Mouse (Mus musculus) G1E-ER4 (cell line): ENCODE results near the gene Axin2. TPM values are rescaled to one million over a fixed set of nuclear protein-coding genes. Genes with fewer than 3 reads are reported as not detected.

Source experiments
- GATA1 ChIP-seq: IDR thresholded peaks from one replicate; pipeline ENCODE4 v1.8.0; 2012; ENCODE audit warnings: low read length, inconsistent platforms
- polyA plus RNA-seq: library from polyadenylated mRNA; stranded (reverse); fragments of >175 nt; gene quantifications from 2 replicates; pipeline ENCODE4 v1.2.3, GENCODE M21; 2012

Axin2 gene
- polyA plus RNA-seq, 1 experiment: not detected

DNA sequence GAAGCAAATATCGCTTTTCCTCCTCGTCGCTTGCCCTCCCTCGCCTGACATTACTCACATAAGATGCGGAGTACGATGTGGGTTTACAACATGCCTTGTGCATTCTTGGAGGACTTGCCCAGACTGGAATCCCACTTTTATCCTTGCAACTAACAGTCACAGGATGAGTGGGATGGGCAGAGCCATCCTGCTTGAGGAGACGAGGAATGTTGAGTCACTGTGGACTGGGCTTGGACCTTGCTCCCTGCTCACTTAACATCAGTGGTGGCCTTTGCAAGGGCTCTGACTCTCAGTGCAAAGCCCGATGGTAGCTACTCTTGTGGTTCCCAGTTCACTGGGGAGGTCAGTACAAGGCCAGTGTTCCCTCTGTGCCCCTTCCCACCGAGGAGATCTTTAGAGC, 22.1 kb upstream of the Axin2 start:
- TF ChIP-seq GATA1: no peak

DNA sequence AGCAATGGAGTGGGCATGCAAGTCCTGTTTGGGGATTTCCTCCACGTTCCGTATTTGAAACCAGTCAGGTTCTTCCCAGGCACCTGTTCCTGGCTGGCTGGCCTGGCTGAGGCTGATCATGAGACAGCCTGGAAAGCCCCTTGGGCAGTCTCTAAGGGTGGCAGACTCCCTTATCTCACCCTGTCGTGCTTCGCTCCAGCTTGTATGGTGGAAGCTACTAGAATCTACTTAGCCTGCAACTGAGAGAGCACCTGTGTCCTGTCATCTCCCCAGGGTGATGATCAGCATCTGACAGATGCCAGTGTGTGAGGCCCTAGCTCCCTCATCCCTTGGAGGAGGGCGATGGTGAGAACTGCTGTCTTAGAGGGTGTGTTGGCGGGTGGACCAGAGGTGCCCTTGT, 21.7 kb upstream of the Axin2 start:
- TF ChIP-seq GATA1: no peak

DNA sequence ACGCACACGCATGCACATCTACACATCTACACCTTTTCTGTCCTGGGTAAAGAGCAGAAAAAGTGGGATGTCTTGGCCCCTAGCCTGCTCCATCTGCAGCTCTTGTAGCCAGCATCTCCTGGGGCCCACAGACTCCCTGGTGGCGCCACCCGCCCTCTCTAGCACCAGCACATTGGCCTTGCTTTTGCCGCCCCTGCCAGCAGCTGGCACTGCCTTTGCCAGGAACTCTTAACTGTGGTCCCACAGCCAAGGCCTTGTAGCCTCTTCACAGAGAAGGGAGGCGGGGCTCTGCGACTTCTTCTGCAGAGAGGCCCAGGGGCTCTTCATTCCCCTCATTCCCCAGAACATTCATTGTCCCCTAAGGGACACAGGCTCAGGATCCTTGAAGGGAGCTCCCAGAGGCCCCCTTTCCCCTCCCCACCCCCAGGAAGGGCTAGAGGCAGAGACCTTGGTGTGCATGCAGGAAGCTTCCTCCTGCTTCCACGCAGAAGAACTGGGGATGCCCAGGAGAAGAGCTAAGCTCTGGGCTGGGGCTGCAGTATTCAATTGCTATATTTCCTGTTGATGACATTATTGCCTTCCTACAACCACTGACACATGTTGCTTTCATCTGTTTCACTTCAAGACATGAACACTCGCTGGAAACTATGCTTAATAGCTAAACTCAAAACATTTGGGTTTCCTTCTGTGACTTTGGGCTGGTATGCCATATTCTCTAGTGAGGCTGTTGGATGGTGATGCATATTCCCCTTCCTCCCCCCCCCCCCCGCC, 19.2 kb upstream of the Axin2 start:
- TF ChIP-seq GATA1: no peak

DNA sequence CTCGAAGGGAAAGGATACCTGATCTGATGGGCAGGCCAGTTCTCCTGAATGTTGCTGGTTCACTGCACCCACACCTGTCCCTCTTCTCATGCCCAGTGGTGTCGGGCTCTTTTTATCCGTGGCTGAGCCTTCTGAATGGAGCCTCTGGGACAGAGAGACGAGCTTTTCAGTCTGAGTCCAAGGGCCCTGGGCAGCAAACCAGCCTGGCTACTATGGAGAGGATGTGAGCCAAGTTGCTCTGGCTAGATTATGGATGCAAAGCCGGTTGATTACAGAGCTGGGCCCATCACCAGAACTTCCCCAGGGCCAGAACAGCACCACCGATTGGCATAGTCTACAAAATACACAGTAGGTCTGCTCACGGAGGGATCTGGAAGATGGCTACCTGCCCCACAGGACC, 18.5 kb upstream of the Axin2 start:
- TF ChIP-seq GATA1: no peak

DNA sequence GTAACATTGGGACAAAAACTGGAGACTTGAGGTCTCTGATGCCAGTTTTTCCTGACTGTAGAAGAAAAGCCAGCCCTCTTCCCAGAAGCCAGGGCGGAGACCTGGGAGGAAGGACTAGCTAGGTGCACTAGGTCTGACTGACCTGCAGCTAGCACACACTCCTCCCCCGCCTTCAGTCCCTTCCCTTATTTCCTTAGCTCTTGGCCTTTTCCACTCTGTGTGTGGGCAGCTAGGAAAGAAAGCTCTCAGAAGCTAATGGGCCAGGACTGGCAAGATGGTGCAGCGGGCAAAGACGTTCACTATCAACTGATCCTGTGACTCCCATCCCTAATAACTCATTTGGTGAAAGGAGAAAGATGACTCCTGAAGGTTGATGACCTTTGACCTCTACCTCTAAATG, 17.8 kb upstream of the Axin2 start:
- TF ChIP-seq GATA1: no peak

DNA sequence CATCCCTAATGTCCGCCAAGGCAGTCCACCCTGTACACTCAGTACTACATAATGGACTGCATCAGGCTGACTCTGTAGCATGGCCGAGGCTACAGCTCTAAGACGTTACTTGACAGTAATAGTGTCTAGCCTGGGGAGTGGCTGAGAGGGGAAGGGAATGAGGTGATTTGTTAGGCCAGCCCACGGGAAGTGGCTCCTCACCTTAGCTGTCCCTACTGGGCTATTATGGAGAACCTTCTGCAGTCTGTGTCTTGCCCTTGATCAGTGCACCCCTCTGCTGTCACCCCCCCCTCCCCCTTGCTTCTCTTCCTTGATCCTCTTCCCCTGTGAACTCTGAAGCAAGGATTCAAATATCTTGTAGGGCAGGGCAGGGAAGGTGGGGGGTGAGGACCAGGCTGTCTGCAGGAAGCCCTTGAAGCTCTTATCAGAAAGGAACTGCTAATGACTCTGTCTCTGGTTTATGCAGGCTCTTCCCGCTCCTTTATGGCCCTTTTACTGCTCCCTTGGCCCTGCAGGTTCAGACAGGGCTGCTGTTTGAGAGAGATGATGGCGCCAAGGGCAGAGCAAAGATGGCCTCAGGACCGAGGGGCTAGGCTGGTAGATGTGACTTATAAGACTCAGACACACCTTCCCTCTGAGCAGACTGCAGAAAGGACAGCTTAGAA, 13.4 kb upstream of the Axin2 start:
- no peak for TF ChIP-seq GATA1

DNA sequence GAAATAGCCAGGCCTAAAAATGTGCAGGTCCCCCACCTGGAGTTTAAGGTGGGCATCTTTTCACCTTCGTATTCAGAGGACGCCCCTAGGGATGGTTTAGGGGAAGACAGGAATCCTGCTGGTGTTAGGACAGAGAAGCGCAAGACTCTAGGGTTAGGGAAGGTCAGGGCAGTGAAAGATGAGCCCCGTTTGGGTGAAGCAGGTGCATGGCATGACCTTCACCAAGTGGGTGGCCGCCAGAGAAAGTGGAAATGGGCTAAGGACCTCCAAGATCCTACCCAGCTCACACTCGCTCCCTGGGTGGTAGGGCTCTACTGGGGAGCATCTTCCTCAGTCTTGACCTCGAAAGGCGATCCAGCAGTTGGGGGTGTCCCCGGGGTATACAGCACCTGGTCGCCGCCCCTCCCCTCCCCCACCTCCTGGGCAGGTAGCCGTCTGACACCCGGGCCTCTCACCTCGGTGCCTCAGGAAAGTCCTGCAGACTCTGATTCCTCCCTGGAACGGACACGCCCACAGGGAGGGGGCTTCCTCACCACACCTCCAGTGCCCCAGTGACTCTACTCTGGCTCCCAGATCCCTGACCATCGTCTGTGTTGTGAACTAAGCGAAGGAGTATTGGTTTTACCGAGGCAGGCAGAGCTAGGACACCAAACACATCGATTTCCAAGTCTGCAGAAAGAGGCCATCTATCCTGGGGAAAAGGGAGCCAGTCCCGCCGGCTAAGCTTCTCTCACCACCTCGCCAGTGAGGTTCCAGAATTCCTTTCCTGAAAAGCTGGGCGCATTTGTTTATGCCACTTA, 10.6 kb upstream of the Axin2 start:
- TF ChIP-seq GATA1: no peak

DNA sequence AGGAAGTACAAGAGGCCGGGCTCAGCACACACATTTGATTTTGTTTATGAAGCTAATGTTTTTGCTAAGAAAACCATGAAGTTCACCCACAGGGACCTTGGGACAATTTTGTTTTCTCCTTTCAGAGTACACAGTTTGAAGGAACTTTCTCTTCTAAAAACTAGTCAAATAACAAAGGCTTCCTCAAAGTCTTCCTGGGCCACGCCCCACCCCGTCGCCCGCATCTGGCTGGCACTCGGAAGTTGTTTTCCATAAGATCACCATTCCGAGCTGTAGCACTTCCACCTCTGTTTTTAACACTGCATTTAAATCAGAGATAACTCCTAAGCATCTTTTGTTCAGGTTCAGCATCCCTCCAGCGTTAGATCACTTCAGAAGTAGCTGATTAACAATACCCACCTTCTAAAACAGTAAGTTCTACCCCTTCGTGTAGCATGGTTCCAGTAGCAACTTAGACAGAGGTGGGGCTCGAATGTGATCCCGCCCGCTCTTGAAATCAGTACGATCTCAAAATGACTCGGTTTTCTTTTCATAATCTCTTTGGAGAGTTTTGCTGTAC, 9.7 kb upstream of the Axin2 start:
- TF ChIP-seq GATA1: no peak

DNA sequence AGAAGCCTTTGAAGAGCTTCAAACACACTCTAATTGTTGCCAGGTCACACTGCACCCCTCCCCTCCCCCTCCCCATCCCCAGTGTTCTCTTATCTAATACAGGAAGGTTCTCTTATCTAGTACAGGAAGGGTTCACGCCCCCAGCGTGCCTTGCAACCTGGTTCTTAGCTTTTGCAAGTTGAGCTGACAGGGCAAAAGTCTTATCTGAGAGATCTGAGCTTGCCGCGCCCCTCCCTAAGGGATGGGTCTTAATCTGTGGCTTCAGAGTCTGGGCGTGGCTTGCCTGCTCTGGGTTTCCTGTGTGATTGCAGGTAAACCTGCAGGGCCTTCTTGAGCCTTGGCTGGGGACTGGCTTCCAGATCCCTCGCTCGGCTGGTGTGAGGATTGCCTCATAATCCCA, 9.2 kb upstream of the Axin2 start:
- no peak for TF ChIP-seq GATA1

DNA sequence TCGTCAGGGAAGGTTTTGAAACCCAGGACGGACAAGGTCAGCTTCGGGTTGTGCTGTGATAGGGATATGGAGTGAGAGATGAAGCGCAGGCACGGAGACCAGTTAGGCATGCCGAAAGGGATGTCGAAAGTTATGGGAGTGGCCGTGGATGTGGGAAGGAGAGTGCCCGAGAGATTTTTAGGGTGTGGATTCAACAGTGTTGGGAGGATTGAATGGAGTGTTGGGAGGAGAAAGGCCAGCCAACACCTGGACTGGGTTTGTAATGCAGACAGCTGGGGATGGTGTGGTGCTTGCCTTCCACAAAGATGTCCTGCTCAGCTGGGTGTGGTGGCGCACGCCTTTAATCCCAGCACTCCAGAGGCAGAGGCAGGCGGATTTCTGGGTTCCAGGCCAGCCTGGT, 8.0 kb upstream of the Axin2 start:
- TF ChIP-seq GATA1: no peak

DNA sequence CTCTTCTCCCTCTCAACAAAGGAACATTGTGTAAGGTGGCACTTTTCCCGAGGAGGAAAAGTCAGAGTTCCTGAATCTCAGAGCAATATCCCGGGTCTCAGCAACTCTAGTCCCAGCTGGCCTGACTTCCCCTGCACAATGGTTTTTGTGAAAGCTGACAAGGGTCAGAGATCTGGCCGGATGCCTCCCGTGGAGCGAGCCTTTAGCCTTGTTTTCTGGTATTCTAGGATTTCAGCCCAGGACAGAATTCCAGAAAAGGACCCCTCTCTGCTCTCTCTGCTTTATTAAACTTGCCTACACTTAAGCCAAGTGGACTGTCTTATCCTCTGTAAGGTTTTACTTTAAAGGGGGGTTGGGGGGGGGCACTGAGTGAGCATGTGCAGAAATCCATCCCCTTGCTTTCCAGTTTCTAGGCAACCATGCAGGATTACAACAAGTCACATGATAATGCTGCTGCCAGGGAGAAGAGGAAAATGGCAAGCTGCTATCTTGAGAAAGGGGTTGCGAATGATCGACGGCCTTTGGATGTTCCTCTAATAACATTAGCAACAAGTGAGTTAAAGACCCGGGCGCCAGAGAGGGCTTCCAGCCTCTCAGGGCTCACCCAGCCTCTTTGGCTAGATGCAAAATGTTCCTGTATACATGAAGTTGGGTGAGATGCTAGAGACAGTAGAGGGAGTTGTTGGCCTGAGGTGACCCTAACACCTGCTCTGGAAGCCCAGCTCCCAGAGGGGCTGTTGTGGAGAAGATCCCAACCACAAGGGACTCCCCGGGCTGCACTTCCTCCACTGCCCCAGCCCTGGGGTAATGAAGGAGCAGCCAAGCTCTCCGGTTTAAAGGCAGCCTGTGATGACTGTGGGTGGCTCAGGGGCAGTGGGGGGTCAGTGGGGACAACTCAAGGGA, 2.5 kb upstream of the Axin2 start:
- no peak for TF ChIP-seq GATA1

DNA sequence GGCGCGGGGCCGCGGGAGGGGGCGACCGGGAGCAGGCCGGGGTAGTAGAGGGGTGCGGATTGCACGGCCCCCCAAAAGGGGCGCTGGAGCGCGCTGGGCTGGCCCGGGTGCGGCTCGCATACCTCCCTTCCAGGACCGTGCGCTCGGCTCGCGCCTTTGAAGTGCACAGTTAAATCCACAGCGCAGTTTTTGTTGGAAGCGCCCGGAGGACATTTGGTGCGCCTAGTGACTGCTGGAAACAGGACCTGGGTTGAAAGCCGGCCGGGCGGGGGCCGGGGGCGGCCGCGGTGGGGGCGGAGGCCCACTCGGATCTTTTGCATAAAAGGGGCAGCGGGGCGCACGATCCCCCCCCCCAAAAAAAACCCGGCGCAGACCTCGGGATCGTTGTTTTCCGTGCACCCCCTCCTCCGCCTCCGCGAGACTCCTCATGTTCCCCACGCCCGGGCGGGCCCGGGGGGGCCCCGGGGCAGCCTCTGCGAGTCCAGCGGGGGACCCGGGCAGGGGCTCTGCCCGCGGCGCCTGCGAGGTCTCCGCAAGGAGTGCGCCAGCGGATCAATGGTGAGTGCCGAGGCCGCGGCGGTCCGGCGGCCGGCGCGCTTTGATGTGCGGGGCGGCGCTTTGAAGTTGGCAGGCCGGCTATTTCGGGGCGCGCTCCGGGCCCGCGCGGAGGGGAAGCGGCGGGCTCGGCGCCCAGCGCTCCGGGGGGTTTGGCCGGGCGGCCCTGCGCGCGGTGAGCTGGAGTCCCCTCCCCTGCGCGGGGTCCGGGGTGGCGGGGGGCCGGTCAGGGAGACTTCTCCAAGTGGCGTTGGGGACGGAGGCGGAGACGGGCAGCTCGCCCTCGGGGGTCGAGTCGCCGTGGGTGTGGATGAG, 722 bp downstream of the Axin2 start:
- no peak for TF ChIP-seq GATA1

DNA sequence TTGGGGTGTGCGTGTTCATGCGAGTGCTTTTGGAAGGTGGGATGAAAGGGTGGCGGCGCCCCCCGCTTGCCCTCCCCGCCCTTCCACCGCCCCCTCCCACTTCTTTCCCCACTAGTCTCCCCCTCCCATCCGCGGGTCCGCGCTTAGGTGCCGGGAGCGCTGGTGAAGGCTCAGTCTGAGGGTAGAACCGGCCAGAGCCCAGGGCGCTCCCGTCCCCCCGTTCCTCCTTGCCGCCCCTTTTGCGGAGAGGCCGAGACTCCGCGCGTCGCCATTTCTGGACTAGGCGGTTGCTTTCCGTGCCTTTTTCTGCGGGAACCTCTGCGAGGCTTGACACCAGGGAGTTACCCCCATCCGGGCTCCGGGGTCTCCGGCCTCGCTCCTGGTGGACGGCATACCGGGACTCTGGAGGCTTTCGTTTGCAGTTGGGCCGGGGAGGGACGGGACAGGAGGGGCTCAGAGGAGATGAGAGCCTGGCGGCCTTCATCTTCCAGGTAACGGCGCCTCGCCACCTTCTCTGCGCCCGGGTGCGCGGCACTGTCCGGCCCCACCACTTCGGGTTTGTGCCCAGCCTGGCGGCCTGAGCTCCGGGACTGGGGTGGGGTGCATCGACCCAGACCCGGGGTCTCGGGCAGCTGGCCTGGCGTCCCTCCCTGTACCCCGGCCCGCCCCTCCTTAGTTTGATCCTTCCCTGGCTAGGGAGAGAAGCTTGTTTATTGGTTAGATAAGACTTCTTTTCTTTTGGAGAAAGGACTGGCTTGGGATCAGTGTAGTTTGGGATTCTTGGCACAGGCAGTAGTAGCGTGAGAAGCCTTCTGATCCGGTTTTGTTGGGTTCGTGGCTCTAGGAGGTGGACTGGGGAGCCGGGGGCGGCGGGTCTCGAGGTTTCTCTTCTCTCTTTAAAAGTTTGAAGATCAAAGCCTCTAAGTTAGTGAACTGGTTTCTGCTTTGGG, 1.6 kb downstream of the Axin2 start:
- no peak for TF ChIP-seq GATA1
